19 mouse cellular contexts compared by ENCODE assay signal in genomic region chr1:143910530-143910929, GRCm38 (mm10).
"Had no signal": no experiment of that assay in that cellular context is flagged by ENCODE, and none has a peak within 500 bp of the region (broad histone marks: within the 10 kb centered on the region; RNA-seq: fewer than 3 reads in every experiment).

No protein-coding gene starts in this region.

- H3K27ac ChIP-seq: intestine, embryonic 15.5 days; kidney, embryonic 15.5 days; left cerebral cortex, adult 2 months; liver, embryonic 13.5 days; midbrain, embryonic 12.5 days; neural tube, embryonic 13.5 days; stomach, embryonic 15.5 days had no signal

- H3K9me3 ChIP-seq: intestine, embryonic 15.5 days; kidney, embryonic 15.5 days; liver, embryonic 13.5 days; megakaryocyte, embryonic 14.5 days; midbrain, embryonic 12.5 days; neural tube, embryonic 13.5 days; stomach, embryonic 15.5 days had no signal

- H3K36me3 ChIP-seq: intestine, embryonic 15.5 days; kidney, embryonic 15.5 days; liver, embryonic 13.5 days; midbrain, embryonic 12.5 days; neural tube, embryonic 13.5 days; stomach, embryonic 15.5 days had no signal

- DNase-seq: kidney, adult 11 months; kidney, adult 8-10 months; kidney, postnatal 10 days; kidney, postnatal 36 days; layer of hippocampus, postnatal 36 days; liver, embryonic 13.5 days; lung, embryonic 14.5 days; lung, postnatal 10 days; lung, postnatal 36 days; thymus, postnatal 25 days had no signal

- H3K4me3 ChIP-seq: intestine, embryonic 15.5 days; kidney, embryonic 15.5 days; left cerebral cortex, adult 2 months; liver, embryonic 13.5 days; megakaryocyte, embryonic 14.5 days; midbrain, embryonic 12.5 days; myocyte; neural tube, embryonic 13.5 days; stomach, embryonic 15.5 days had no signal

- H3K27me3 ChIP-seq: intestine, embryonic 15.5 days; kidney, embryonic 15.5 days; liver, embryonic 13.5 days; megakaryocyte, embryonic 14.5 days; stomach, embryonic 15.5 days had no signal

- H3K4me2 ChIP-seq: intestine, embryonic 15.5 days; kidney, embryonic 15.5 days; liver, embryonic 13.5 days; lung, embryonic 14.5 days; midbrain, embryonic 12.5 days; neural tube, embryonic 13.5 days; stomach, embryonic 15.5 days had no signal

- H3K9ac ChIP-seq: intestine, embryonic 15.5 days; kidney, embryonic 15.5 days; liver, embryonic 13.5 days; lung, embryonic 14.5 days; midbrain, embryonic 12.5 days; neural tube, embryonic 13.5 days; stomach, embryonic 15.5 days had no signal

- ATAC-seq: intestine, embryonic 15.5 days; midbrain, embryonic 16.5 days had no signal

- H3K4me1 ChIP-seq: intestine, embryonic 15.5 days; kidney, embryonic 15.5 days; liver, embryonic 13.5 days; midbrain, embryonic 12.5 days; stomach, embryonic 15.5 days had no signal
